Mouse (Mus musculus) megakaryocyte-erythroid progenitor cell, adult 5-6 weeks (primary cell): ENCODE measurements around the gene Parvg. TPM values are rescaled to one million over a fixed set of nuclear protein-coding genes. Genes with fewer than 3 reads are reported as not detected.

Source experiments
- total RNA-seq, 2 experiments: library from RNA; stranded (forward) in 1 of 2; stranded (reverse) in 1 of 2; fragments of 200-1000, 215-1000 nt in 1 of 2; fragments of >200 nt in 1 of 2; fragmentation: Nextera tagmentation in 1 of 2; gene quantifications; 2 replicates each; pipeline ENCODE4 v1.2.3; 2014 to 2017

Parvg gene
- total RNA-seq, 2 experiments from 2014 or later: 49.1 to 80.8 TPM

Other genes starting within 250 kb of the Parvg start
- gene Sult4a1, start 218.3 kb upstream of the Parvg start, total RNA-seq (2014; fragmentation: Nextera tagmentation): not detected in 2 replicates
- not detected in 2 replicates for gene Sult4a1, start 218.3 kb upstream of the Parvg start, total RNA-seq (2017)
- not detected in 2 replicates for gene Pnpla5, start 200.9 kb upstream of the Parvg start, total RNA-seq (2014; fragmentation: Nextera tagmentation)
- gene Pnpla5, start 200.9 kb upstream of the Parvg start, total RNA-seq (2017): not detected in 2 replicates
- not detected in 2 replicates for gene Pnpla3, start 156.2 kb upstream of the Parvg start, total RNA-seq (2014; fragmentation: Nextera tagmentation)
- gene Pnpla3, start 156.2 kb upstream of the Parvg start, total RNA-seq (2017): not detected in 2 replicates
- gene Samm50, start 131.8 kb upstream of the Parvg start, total RNA-seq (2014; fragmentation: Nextera tagmentation): 69.2 and 88.5 TPM in 2 replicates
- gene Samm50, start 131.8 kb upstream of the Parvg start, total RNA-seq (2017): 46.4 and 53.9 TPM in 2 replicates
- gene Parvb, start 92.0 kb upstream of the Parvg start, total RNA-seq (2014; fragmentation: Nextera tagmentation): 28.9 and 29.8 TPM in 2 replicates
- gene Parvb, start 92.0 kb upstream of the Parvg start, total RNA-seq (2017): 2.1 and 3.2 TPM in 2 replicates
- not detected in 2 replicates for gene Shisal1, start 123.1 kb downstream of the Parvg start, total RNA-seq (2014; fragmentation: Nextera tagmentation)
- not detected in 2 replicates for gene Shisal1, start 123.1 kb downstream of the Parvg start, total RNA-seq (2017)
- gene Rtl6, start 233.8 kb downstream of the Parvg start, total RNA-seq (2014; fragmentation: Nextera tagmentation): 1.1 and 3.1 TPM in 2 replicates
- gene Rtl6, start 233.8 kb downstream of the Parvg start, total RNA-seq (2017): 2.0 and 2.9 TPM in 2 replicates